Mouse (Mus musculus) erythroblast, adult 5-6 weeks (primary cell): ENCODE measurements around the gene Pdgfa. TPM values are rescaled to one million over a fixed set of nuclear protein-coding genes. Genes with fewer than 3 reads are reported as not detected.

Source experiments
- ATAC-seq: replicated peaks from 2 replicates; pipeline ENCODE4 v1.8.0; 2016; ENCODE audit warnings: moderate number of reproducible peaks, mild to moderate bottlenecking, moderate TSS enrichment, inconsistent platforms; ENCODE audit not compliant: poor library complexity, low FRiP score, severe bottlenecking
- total RNA-seq, 2 experiments: library from RNA; stranded (forward) in 1 of 2; stranded (reverse) in 1 of 2; fragments of 150-400 nt in 1 of 2; fragments of 200-764, 138-1000 nt in 1 of 2; gene quantifications; 2 replicates each; pipeline versions ENCODE4 v1.2.3 to v1.2.4; 2015 to 2017; ENCODE audit warnings: low replicate concordance in 2 of 2

Pdgfa gene
- total RNA-seq, 2 experiments from 2014 or later = not detected

- ATAC-seq = no peak
Measured at GRCm38 (mm10) chr5:138929879-138930507, 67.2 kb downstream of the Pdgfa start.

Other genes starting within 250 kb of the Pdgfa start
- 0.19 and 1.5 TPM in 2 replicates for gene Fam20c, start 242.9 kb downstream of the Pdgfa start, total RNA-seq (2015; ENCODE audit: low replicate concordance)
- gene Fam20c, start 242.9 kb downstream of the Pdgfa start, total RNA-seq (2017; ENCODE audit: low replicate concordance) = 0.60 and 3.3 TPM in 2 replicates
- not detected in 2 replicates for gene Gm5294, start 177.3 kb downstream of the Pdgfa start, total RNA-seq (2015; ENCODE audit: low replicate concordance)
- not detected in 2 replicates for gene Gm5294, start 177.3 kb downstream of the Pdgfa start, total RNA-seq (2017; ENCODE audit: low replicate concordance)
- 1.0 TPM in 1 of 2 replicates, not detected in the other for gene Prkar1b, start 152.6 kb upstream of the Pdgfa start, total RNA-seq (2015; ENCODE audit: low replicate concordance)
- gene Prkar1b, start 152.6 kb upstream of the Pdgfa start, total RNA-seq (2017; ENCODE audit: low replicate concordance) = not detected in 2 replicates
- 1.5 and 2.7 TPM in 2 replicates for gene Dnaaf5, start 152.9 kb upstream of the Pdgfa start, total RNA-seq (2015; ENCODE audit: low replicate concordance)
- 1.4 and 2.8 TPM in 2 replicates for gene Dnaaf5, start 152.9 kb upstream of the Pdgfa start, total RNA-seq (2017; ENCODE audit: low replicate concordance)
- gene Sun1, start 203.3 kb upstream of the Pdgfa start, total RNA-seq (2015; ENCODE audit: low replicate concordance) = 13.0 and 18.6 TPM in 2 replicates
- 22.7 and 41.7 TPM in 2 replicates for gene Sun1, start 203.3 kb upstream of the Pdgfa start, total RNA-seq (2017; ENCODE audit: low replicate concordance)